Mouse (Mus musculus) midbrain, embryonic 15.5 days (tissue): ENCODE measurements around the gene Neu1. TPM values are rescaled to one million over a fixed set of nuclear protein-coding genes. Genes with fewer than 3 reads are reported as not detected.
"Not testable (repeated sequence)": the region's sequence is repeated elsewhere in the genome, so short reads cannot be mapped to it uniquely, and the experiment has no call there.

Experiments used
- ATAC-seq: fragments of 200-750 bp; cut with Nextera tagmentation; replicated peaks from 2 replicates; pipeline ENCODE4 v1.8.0; 2017; ENCODE audit warnings: moderate TSS enrichment
- H3K27ac ChIP-seq: fragments of 300-500 bp; sonication (generic); 2 replicates; pipeline ENCODE4 v1.5.1; 2015; ENCODE audit warnings: mild to moderate bottlenecking, inconsistent platforms
- H3K27me3 ChIP-seq: fragments of 300-500 bp; sonication (generic); replicated peaks from 2 replicates; pipeline ENCODE4 v1.6.1; 2015; ENCODE audit warnings: inconsistent platforms
- H3K36me3 ChIP-seq: fragments of 300-500 bp; sonication (generic); replicated peaks from 2 replicates; pipeline ENCODE4 v1.6.1; 2015; ENCODE audit warnings: inconsistent platforms
- H3K4me1 ChIP-seq: fragments of 300-500 bp; sonication (generic); 2 replicates; pipeline ENCODE4 v1.6.1; 2015; ENCODE audit warnings: inconsistent platforms
- H3K4me2 ChIP-seq: fragments of 300-500 bp; sonication (generic); 2 replicates; pipeline ENCODE4 v1.6.1; 2015; ENCODE audit warnings: inconsistent platforms, mild to moderate bottlenecking, moderate library complexity
- H3K4me3 ChIP-seq: fragments of 300-500 bp; sonication (generic); 2 replicates; pipeline ENCODE4 v1.5.1; 2015; ENCODE audit warnings: mild to moderate bottlenecking, inconsistent platforms
- H3K9ac ChIP-seq: fragments of 300-500 bp; sonication (generic); 2 replicates; pipeline ENCODE4 v1.6.1; 2015; ENCODE audit warnings: mild to moderate bottlenecking, inconsistent platforms
- H3K9me3 ChIP-seq: fragments of 300-500 bp; sonication (generic); 2 replicates; pipeline ENCODE4 v1.6.1; 2016; ENCODE audit warnings: inconsistent platforms
- WGBS: fragments of 180-500 bp; shearing (Covaris S2); methylation state at CpG from one replicate; pipeline ENCODE4 v1.1.7; 2015; ENCODE audit warnings: mixed read lengths; 5-methylcytosine and 5-hydroxymethylcytosine counted together
- polyA plus RNA-seq: library from polyadenylated mRNA; unstranded; fragments of >200 nt; fragmentation: Nextera tagmentation; extraction: Ambion mirVana; gene quantifications from 2 replicates; pipeline ENCODE4 v1.2.1, GENCODE M21; 2015

The Neu1 gene
- polyA plus RNA-seq, 1 experiment from 2014 or later = 36.1 TPM

- WGBS = 84% methylated on average over 6 of the region's 6 CpGs
- Histone ChIP-seq H3K9me3 (no peaks in the 10 kb centered on the region), H3K4me1 (peaks cover 4% of the 10 kb centered on the region; the same call in 1 of the 2 replicates), H3K4me3 (no peak overlapping the region), H3K27me3 (no peaks in the 10 kb centered on the region), H3K36me3 (peaks cover 9% of the 10 kb centered on the region; the same call in 1 of the 2 replicates), H3K27ac (no peak overlapping the region), H3K9ac (no peak overlapping the region), H3K4me2 (no peak overlapping the region)
- no peak for ATAC-seq
These were observed 7.0 kb downstream of the Neu1 start for GRCm38 (mm10) chr17:34937960-34938505.

GRCm38 (mm10) chr17:34941344-34942041 lies 10.4 kb downstream of the Neu1 start:
- Histone ChIP-seq H3K4me3 (peak overlapping the region; percentile 15; the same call in 1 of the 2 replicates), H3K9ac (no peak overlapping the region), H3K27ac (no peak overlapping the region), H3K4me1 (peaks cover 4% of the 10 kb centered on the region; the same call in 1 of the 2 replicates), H3K9me3 (no peaks in the 10 kb centered on the region), H3K4me2 (peak overlapping the region; percentile 40), H3K36me3 (no peaks in the 10 kb centered on the region), H3K27me3 (no peaks in the 10 kb centered on the region)
- ATAC-seq = no peak
- WGBS = 6% methylated on average over 15 of the region's 15 CpGs

GRCm38 (mm10) chr17:34943128-34943815 lies 12.2 kb downstream of the Neu1 start:
- Histone ChIP-seq H3K27me3 (no peaks in the 10 kb centered on the region), H3K36me3 (no peaks in the 10 kb centered on the region), H3K4me3 (no peak overlapping the region), H3K4me2 (no peak overlapping the region), H3K27ac (no peak overlapping the region), H3K9ac (no peak overlapping the region), H3K9me3 (no peaks in the 10 kb centered on the region), H3K4me1 (peaks cover 4% of the 10 kb centered on the region; the same call in 1 of the 2 replicates)
- 82% methylated on average over 4 of the region's 4 CpGs for WGBS
- ATAC-seq = no peak

GRCm38 (mm10) chr17:34944362-34944761 lies 13.3 kb downstream of the Neu1 start:
- Histone ChIP-seq H3K4me1 (peaks cover 4% of the 10 kb centered on the region; the same call in 1 of the 2 replicates), H3K4me2 (no peak overlapping the region), H3K27ac (no peak overlapping the region), H3K4me3 (no peak overlapping the region), H3K27me3 (no peaks in the 10 kb centered on the region), H3K9me3 (no peaks in the 10 kb centered on the region), H3K36me3 (no peaks in the 10 kb centered on the region), H3K9ac (no peak overlapping the region)
- no peak for ATAC-seq

GRCm38 (mm10) chr17:34946486-34947140 lies 15.6 kb downstream of the Neu1 start:
- Histone ChIP-seq H3K36me3 (peaks cover 4% of the 10 kb centered on the region; the same call in 1 of the 2 replicates), H3K9me3 (no peaks in the 10 kb centered on the region), H3K4me3 (no peak overlapping the region), H3K4me1 (peaks cover 19% of the 10 kb centered on the region), H3K9ac (no peak overlapping the region), H3K4me2 (no peak overlapping the region), H3K27me3 (no peaks in the 10 kb centered on the region), H3K27ac (no peak overlapping the region)
- no peak for ATAC-seq
- WGBS = 94% methylated on average over 5 of the region's 5 CpGs

- Histone ChIP-seq H3K4me2 (no peak overlapping the region), H3K27me3 (no peaks in the 10 kb centered on the region), H3K9me3 (no peaks in the 10 kb centered on the region), H3K4me1 (peaks cover 16% of the 10 kb centered on the region), H3K36me3 (peaks cover 4% of the 10 kb centered on the region; the same call in 1 of the 2 replicates), H3K27ac (no peak overlapping the region), H3K4me3 (no peak overlapping the region), H3K9ac (no peak overlapping the region)
- WGBS = 28% methylated on average over 8 of the region's 8 CpGs
- no peak for ATAC-seq
These were observed 16.6 kb downstream of the Neu1 start for GRCm38 (mm10) chr17:34947606-34948005.

- H3K27me3 ChIP-seq, H3K9me3 ChIP-seq, H3K4me2 ChIP-seq, ATAC-seq, H3K36me3 ChIP-seq, H3K4me3 ChIP-seq, H3K9ac ChIP-seq, H3K27ac ChIP-seq: not testable (repeated sequence)
- peaks cover 16% of the 10 kb centered on the region for H3K4me1 ChIP-seq
- 58% methylated on average over 9 of the region's 9 CpGs for WGBS
These were observed 17.9 kb downstream of the Neu1 start for GRCm38 (mm10) chr17:34948721-34949552.

GRCm38 (mm10) chr17:34949553-34949969 lies 18.5 kb downstream of the Neu1 start:
- Histone ChIP-seq H3K4me1 (peaks cover 16% of the 10 kb centered on the region), H3K27me3 (no peaks in the 10 kb centered on the region), H3K9ac (no peak overlapping the region), H3K36me3 (peaks cover 4% of the 10 kb centered on the region; the same call in 1 of the 2 replicates), H3K9me3 (no peaks in the 10 kb centered on the region), H3K27ac (no peak overlapping the region), H3K4me3 (no peak overlapping the region), H3K4me2 (no peak overlapping the region)
- WGBS = 38% methylated on average over 4 of the region's 4 CpGs
- no peak for ATAC-seq

GRCm38 (mm10) chr17:34950514-34951455 lies 19.7 kb downstream of the Neu1 start:
- Histone ChIP-seq H3K4me1 (peaks cover 16% of the 10 kb centered on the region), H3K27ac (peak overlapping the region; percentile 89), H3K4me3 (peak overlapping the region; percentile 94), H3K27me3 (peaks cover 8% of the 10 kb centered on the region), H3K9me3 (no peaks in the 10 kb centered on the region), H3K36me3 (peaks cover 4% of the 10 kb centered on the region; the same call in 1 of the 2 replicates), H3K9ac (peak overlapping the region; percentile 100), H3K4me2 (peak overlapping the region; percentile 72)
- 29% methylated on average over 10 of the region's 10 CpGs for WGBS
- no peak for ATAC-seq

- peak overlapping the region; percentile 89 for H3K27ac ChIP-seq
- WGBS = 1% methylated on average over 29 of the region's 29 CpGs
- H3K4me2 ChIP-seq = peak overlapping the region; percentile 72
- H3K36me3 ChIP-seq = peaks cover 4% of the 10 kb centered on the region; the same call in 1 of the 2 replicates
- peak overlapping the region; percentile 94 for H3K4me3 ChIP-seq
- H3K9me3 ChIP-seq = no peaks in the 10 kb centered on the region
- H3K9ac ChIP-seq = peak overlapping the region; percentile 100
- H3K27me3 ChIP-seq = peaks cover 12% of the 10 kb centered on the region
- H3K4me1 ChIP-seq = peaks cover 16% of the 10 kb centered on the region
- peak; percentile 75 for ATAC-seq
These were observed 20.8 kb downstream of the Neu1 start for GRCm38 (mm10) chr17:34951636-34952377.
